Mouse (Mus musculus) myocyte (in vitro differentiated cells): ENCODE measurements around the gene Cerk. TPM values are rescaled to one million over a fixed set of nuclear protein-coding genes. Genes with fewer than 3 reads are reported as not detected.
A peak's percentile ranks its signal among the peaks of the same experiment; 100 is the strongest.

Experiments
- H3K27me3 ChIP-seq: one replicate; pipeline ENCODE4 v1.6.1; 2011; ENCODE audit not compliant: control insufficient read depth, insufficient read depth, insufficient read length
- H3K36me3 ChIP-seq: one replicate; pipeline ENCODE4 v1.6.1; 2011; ENCODE audit not compliant: control insufficient read depth, insufficient read depth
- H3K4me2 ChIP-seq: one replicate; pipeline ENCODE4 v1.6.1; 2011; ENCODE audit warnings: low read depth, control low read depth
- H3K4me3 ChIP-seq: one replicate; pipeline ENCODE4 v1.5.1; 2011; ENCODE audit warnings: mild to moderate bottlenecking, control low read depth, moderate library complexity
- H3K79me2 ChIP-seq: one replicate; pipeline ENCODE4 v1.6.1; 2011; ENCODE audit not compliant: control insufficient read depth, insufficient read depth
- H3ac ChIP-seq: one replicate; pipeline ENCODE4 v1.6.1; 2011; ENCODE audit not compliant: control insufficient read depth, insufficient read length
- CEBPB ChIP-seq: IDR thresholded peaks from 2 replicates; pipeline ENCODE4 v1.6.1; 2011; ENCODE audit warnings: mild to moderate bottlenecking, moderate library complexity; ENCODE audit not compliant: poor library complexity, insufficient read depth, severe bottlenecking
- E2F4 ChIP-seq: IDR thresholded peaks from one replicate; pipeline ENCODE4 v1.6.1; 2011; ENCODE audit warnings: mild to moderate bottlenecking, control low read depth, moderate library complexity; ENCODE audit not compliant: insufficient read depth
- MAX ChIP-seq: IDR thresholded peaks from one replicate; pipeline ENCODE4 v1.6.1; 2011; ENCODE audit warnings: low read depth, mild to moderate bottlenecking, control low read depth
- MYOD1 ChIP-seq, 3 experiments: IDR thresholded peaks; one replicate each; pipeline ENCODE4 v1.6.1; 2011; ENCODE audit warnings: control low read depth in 2 of 3, low read depth in 2 of 3, mild to moderate bottlenecking in 2 of 3, moderate library complexity in 1 of 3; ENCODE audit not compliant: insufficient read length in 2 of 3, control insufficient read depth in 1 of 3
- MYOG ChIP-seq, 3 experiments: IDR thresholded peaks; one replicate each; pipeline ENCODE4 v1.6.1; 2011; ENCODE audit warnings: control low read depth in 2 of 3, low read depth in 2 of 3, mild to moderate bottlenecking in 2 of 3; ENCODE audit not compliant: insufficient read length in 2 of 3, control insufficient read depth in 1 of 3, insufficient read depth in 1 of 3
- POLR2A ChIP-seq: IDR thresholded peaks from one replicate; pipeline ENCODE4 v1.6.1; 2011; ENCODE audit warnings: low read depth, mild to moderate bottlenecking, control low read depth, moderate library complexity; ENCODE audit not compliant: insufficient read length
- POLR2AphosphoS2 ChIP-seq: IDR thresholded peaks from one replicate; pipeline ENCODE4 v1.6.1; 2011; ENCODE audit warnings: low read depth, control low read depth; ENCODE audit not compliant: insufficient read length
- REST ChIP-seq: IDR thresholded peaks from one replicate; pipeline ENCODE4 v1.6.1; 2011; ENCODE audit warnings: mild to moderate bottlenecking, control low read depth, moderate library complexity; ENCODE audit not compliant: insufficient read depth, insufficient read length
- SRF ChIP-seq: IDR thresholded peaks from one replicate; pipeline ENCODE4 v1.6.1; 2011; ENCODE audit warnings: low read depth; ENCODE audit not compliant: control insufficient read depth, insufficient read length
- TCF12 ChIP-seq: IDR thresholded peaks from one replicate; pipeline ENCODE4 v1.6.1; 2011; ENCODE audit warnings: mild to moderate bottlenecking, control low read depth; ENCODE audit not compliant: poor library complexity, insufficient read depth, severe bottlenecking
- TCF3 ChIP-seq: IDR thresholded peaks from one replicate; pipeline ENCODE4 v1.6.1; 2011; ENCODE audit warnings: low read depth, control low read depth; ENCODE audit not compliant: insufficient read length
- USF1 ChIP-seq: IDR thresholded peaks from one replicate; pipeline ENCODE4 v1.6.1; 2011; ENCODE audit warnings: low read depth, mild to moderate bottlenecking, control low read depth, moderate library complexity
- polyA plus RNA-seq: library from polyadenylated mRNA; unstranded; fragments of >200 nt; fragmentation: generic; extraction: Trizol; gene quantifications from one replicate; pipeline ENCODE4 v1.2.1, GENCODE M21; 2012; ENCODE audit warnings: missing spikeins

The Cerk gene
- polyA plus RNA-seq, 1 experiment, result 13.8 TPM

DNA sequence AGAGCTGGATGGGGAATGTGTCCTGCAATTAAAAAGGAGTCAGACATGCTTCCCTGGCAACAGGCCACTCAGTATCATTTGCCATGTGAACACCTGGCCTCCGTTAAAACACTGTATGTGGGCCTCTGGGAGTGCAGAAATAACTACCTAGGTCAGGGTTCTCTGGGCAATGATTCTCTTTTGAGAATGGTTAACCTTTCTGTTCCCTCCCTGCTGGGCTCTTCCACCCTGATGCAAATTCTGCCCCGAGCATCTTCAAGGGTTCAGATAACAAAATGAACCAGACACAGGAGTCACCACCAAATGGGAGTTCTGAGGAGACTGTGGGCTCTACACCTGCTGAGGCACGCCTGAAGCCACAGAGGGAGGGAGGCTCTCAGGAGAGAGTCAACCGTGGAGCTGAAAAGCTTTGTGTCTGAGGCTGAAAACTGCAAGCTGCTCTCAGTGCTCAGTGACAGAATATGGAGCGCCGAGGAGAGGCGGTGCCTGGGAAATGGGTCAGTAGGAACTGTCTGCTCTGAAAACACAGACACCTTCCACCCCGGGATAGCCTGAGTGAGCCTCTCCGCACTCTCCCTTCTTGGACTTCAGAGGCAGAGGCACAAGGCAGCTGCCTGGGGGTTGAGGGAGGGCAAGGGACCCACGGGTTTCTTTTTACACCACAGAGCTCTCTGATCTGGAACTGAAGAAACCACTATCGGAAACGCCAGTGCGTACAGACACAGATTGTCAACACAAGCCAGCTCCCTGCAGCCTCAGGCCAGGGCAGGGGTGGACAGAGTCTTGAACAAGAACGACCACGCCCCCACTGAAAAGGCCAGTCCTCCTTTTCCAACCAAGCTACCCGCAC is 12.6 kb downstream of the Cerk start:
- H3K36me3 ChIP-seq, result no peaks in the 10 kb centered on the region
- no peak overlapping the region for H3ac ChIP-seq
- H3K4me3 ChIP-seq, result no peak overlapping the region
- H3K27me3 ChIP-seq, result no peaks in the 10 kb centered on the region
- TF ChIP-seq MYOG (IDR thresholded peaks at IDR 0.05; ENCODE audit: control insufficient read depth in 1 of 3, insufficient read depth in 1 of 3, insufficient read length in 2 of 3, low read depth in 2 of 3), result peak in 1 of 3 experiments; percentile 14
- TF ChIP-seq POLR2A, result no peak
- H3K4me2 ChIP-seq, result no peak overlapping the region
- no peaks in the 10 kb centered on the region for H3K79me2 ChIP-seq

- Histone ChIP-seq H3K79me2 (no peaks in the 10 kb centered on the region), H3K4me2 (no peak overlapping the region), H3K4me3 (no peak overlapping the region), H3K36me3 (no peaks in the 10 kb centered on the region), H3K27me3 (no peaks in the 10 kb centered on the region), H3ac (no peak overlapping the region)
- no peak for TF ChIP-seq REST
- TF ChIP-seq CEBPB, result no peak
- no peak for TF ChIP-seq E2F4
- no peak for TF ChIP-seq USF1
- TF ChIP-seq POLR2A, result no peak
- TF ChIP-seq MYOG (IDR thresholded peaks at IDR 0.05; ENCODE audit: control insufficient read depth in 1 of 3, insufficient read depth in 1 of 3, insufficient read length in 2 of 3, low read depth in 2 of 3), result no peak
- no peak for TF ChIP-seq POLR2AphosphoS2
- TF ChIP-seq SRF, result no peak
- TF ChIP-seq TCF3, result no peak
- TF ChIP-seq MYOD1 (IDR thresholded peaks at IDR 0.05; ENCODE audit: control insufficient read depth in 1 of 3, insufficient read length in 2 of 3, low read depth in 2 of 3), result no peak
- TF ChIP-seq TCF12, result no peak
- no peak for TF ChIP-seq MAX
These were observed 13.4 kb downstream of the Cerk start for GRCm38 (mm10) chr15:86172526-86172925.

- peak; percentile 32 to 97 (median 94) for TF ChIP-seq MYOD1 (IDR thresholded peaks at IDR 0.05; ENCODE audit: control insufficient read depth in 1 of 3, insufficient read length in 2 of 3, low read depth in 2 of 3)
- peak; percentile 69 to 99 (median 96) for TF ChIP-seq MYOG (IDR thresholded peaks at IDR 0.05; ENCODE audit: control insufficient read depth in 1 of 3, insufficient read depth in 1 of 3, insufficient read length in 2 of 3, low read depth in 2 of 3)
- peak; percentile 63 for TF ChIP-seq TCF12
- no peak for TF ChIP-seq REST
- TF ChIP-seq TCF3, result peak; percentile 91
- no peak for TF ChIP-seq CEBPB
- no peak for TF ChIP-seq POLR2AphosphoS2
- TF ChIP-seq E2F4, result no peak
- H3K4me3 ChIP-seq, result no peak overlapping the region
- no peak overlapping the region for H3ac ChIP-seq
- no peaks in the 10 kb centered on the region for H3K79me2 ChIP-seq
- no peaks in the 10 kb centered on the region for H3K36me3 ChIP-seq
- H3K4me2 ChIP-seq, result no peak overlapping the region
- H3K27me3 ChIP-seq, result no peaks in the 10 kb centered on the region
These were observed 13.8 kb downstream of the Cerk start for GRCm38 (mm10) chr15:86172124-86172523.

- Histone ChIP-seq H3K27me3 (no peaks in the 10 kb centered on the region), H3K4me3 (no peak overlapping the region), H3K36me3 (no peaks in the 10 kb centered on the region), H3ac (no peak overlapping the region), H3K79me2 (no peaks in the 10 kb centered on the region), H3K4me2 (no peak overlapping the region)
- no peak for TF ChIP-seq MYOG (IDR thresholded peaks at IDR 0.05; ENCODE audit: control insufficient read depth in 1 of 3, insufficient read depth in 1 of 3, insufficient read length in 2 of 3, low read depth in 2 of 3)
- TF ChIP-seq POLR2A, result no peak
- TF ChIP-seq REST, result no peak
- TF ChIP-seq CEBPB, result no peak
- no peak for TF ChIP-seq MAX
- no peak for TF ChIP-seq MYOD1 (IDR thresholded peaks at IDR 0.05; ENCODE audit: control insufficient read depth in 1 of 3, insufficient read length in 2 of 3, low read depth in 2 of 3)
- no peak for TF ChIP-seq POLR2AphosphoS2
- TF ChIP-seq E2F4, result no peak
- no peak for TF ChIP-seq SRF
These were observed 14.6 kb downstream of the Cerk start for GRCm38 (mm10) chr15:86171316-86171715.

DNA sequence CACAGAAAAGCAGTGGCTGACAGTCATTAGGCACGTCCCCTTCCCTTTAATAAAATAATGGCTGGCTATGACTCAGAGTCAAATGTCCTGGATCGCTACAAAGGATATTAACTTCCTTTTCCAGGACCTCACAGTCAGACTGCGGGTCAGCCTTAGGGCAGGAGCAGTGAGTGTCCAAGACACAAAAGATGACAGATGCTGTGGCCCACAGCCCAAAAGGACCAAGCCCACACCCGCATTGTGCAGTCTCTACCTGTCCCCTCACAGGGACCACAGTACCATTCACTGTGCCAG is 16.2 kb downstream of the Cerk start:
- Histone ChIP-seq H3K4me2 (peak overlapping the region; percentile 49), H3K79me2 (no peaks in the 10 kb centered on the region)

More for the DNA sequence above, 16.2 kb downstream of the Cerk start:
- peak overlapping the region; percentile 22 for H3ac ChIP-seq
- no peak overlapping the region for H3K4me3 ChIP-seq
- no peaks in the 10 kb centered on the region for H3K27me3 ChIP-seq
- no peaks in the 10 kb centered on the region for H3K36me3 ChIP-seq
- TF ChIP-seq MYOG (IDR thresholded peaks at IDR 0.05; ENCODE audit: control insufficient read depth in 1 of 3, insufficient read depth in 1 of 3, insufficient read length in 2 of 3, low read depth in 2 of 3) (peak in 1 of 3 experiments; percentile 19), MYOD1 (IDR thresholded peaks at IDR 0.05; ENCODE audit: control insufficient read depth in 1 of 3, insufficient read length in 2 of 3, low read depth in 2 of 3) (peak in 1 of 3 experiments; percentile 12), POLR2A (no peak), POLR2AphosphoS2 (no peak), MAX (no peak), USF1 (no peak), SRF (no peak), TCF12 (no peak)
